Mouse (Mus musculus) stomach, embryonic 14.5 days (tissue): Measurements from ENCODE around the gene Ifitm2. TPM values are rescaled to one million over a fixed set of nuclear protein-coding genes. Genes with fewer than 3 reads are reported as not detected.
"Not testable (repeated sequence)": the region's sequence is repeated elsewhere in the genome, so short reads cannot be mapped to it uniquely, and the experiment has no call there.

ENCODE experiments used
- ATAC-seq: fragments of 200-750 bp; cut with Nextera tagmentation; 2 replicates; pipeline ENCODE4 v1.8.0; 2017; ENCODE audit warnings: low read depth, moderate TSS enrichment; ENCODE audit not compliant: insufficient number of reproducible peaks, insufficient read depth, low FRiP score
- H3K27ac ChIP-seq: fragments of 300-500 bp; sonication (generic); 2 replicates; pipeline ENCODE4 v1.5.1; 2014; ENCODE audit warnings: mild to moderate bottlenecking, low read length, moderate library complexity, mixed read lengths
- H3K27me3 ChIP-seq: fragments of 300-500 bp; sonication (generic); 2 replicates; pipeline ENCODE4 v1.6.1; 2014; ENCODE audit warnings: low read length, control low read depth, mixed read lengths; ENCODE audit not compliant: control insufficient read depth, insufficient read depth
- H3K36me3 ChIP-seq: fragments of 300-500 bp; sonication (generic); 2 replicates; pipeline ENCODE4 v1.6.1; 2014; ENCODE audit warnings: mild to moderate bottlenecking, control low read depth, low read length, moderate library complexity, mixed read lengths; ENCODE audit not compliant: control insufficient read depth, insufficient read depth
- H3K4me1 ChIP-seq: fragments of 300-500 bp; sonication (generic); 2 replicates; pipeline ENCODE4 v1.6.1; 2014; ENCODE audit warnings: low read length, control low read depth, mixed read lengths; ENCODE audit not compliant: control insufficient read depth, insufficient read depth
- H3K4me2 ChIP-seq: fragments of 300-500 bp; sonication (generic); replicated peaks from 2 replicates; pipeline ENCODE4 v1.6.1; 2014; ENCODE audit warnings: low read depth, low read length, control low read depth
- H3K4me3 ChIP-seq: fragments of 300-500 bp; sonication (generic); 2 replicates; pipeline ENCODE4 v1.5.1; 2014; ENCODE audit warnings: low read depth, low read length, control low read depth
- H3K9ac ChIP-seq: fragments of 300-500 bp; sonication (generic); replicated peaks from 2 replicates; pipeline ENCODE4 v1.6.1; 2014; ENCODE audit warnings: low read depth, mild to moderate bottlenecking, control low read depth, low read length, moderate library complexity, mixed read lengths
- H3K9me3 ChIP-seq: fragments of 300-500 bp; sonication (generic); 2 replicates; pipeline ENCODE4 v1.6.1; 2016; ENCODE audit warnings: low read depth, low read length, control low read depth; ENCODE audit not compliant: control insufficient read depth
- WGBS: fragments of 180-500 bp; shearing (Covaris S2); extraction: QIAGEN DNeasy Blood & Tissue Kit; methylation state at CpG from one replicate; pipeline ENCODE4 v1.1.7; 2014; 5-methylcytosine and 5-hydroxymethylcytosine counted together
- polyA plus RNA-seq: library from polyadenylated mRNA; unstranded; fragments of >200 nt; fragmentation: Nextera tagmentation; extraction: Ambion mirVana; gene quantifications from 2 replicates; pipeline ENCODE4 v1.2.1, GENCODE M21; 2014

The Ifitm2 gene
- polyA plus RNA-seq, 1 experiment from 2014 or later = 1,501 TPM

- no peak for ATAC-seq
- 39% methylated on average over 14 of the region's 14 CpGs for WGBS
- H3K4me2 ChIP-seq = no peak overlapping the region
Observed at GRCm38 (mm10) chr7:140973396-140974165, 17.8 kb upstream of the Ifitm2 start.

GRCm38 (mm10) chr7:140971479-140972171 lies 15.8 kb upstream of the Ifitm2 start:
- peak; percentile 64 for ATAC-seq
- Histone ChIP-seq H3K4me3 (no peak overlapping the region), H3K4me2 (peak overlapping the region; percentile 18; the same call in 1 of the 2 replicates), H3K4me1 (peaks cover 50% of the 10 kb centered on the region), H3K36me3 (no peaks in the 10 kb centered on the region), H3K27ac (peak overlapping the region; percentile 94), H3K9me3 (no peaks in the 10 kb centered on the region), H3K27me3 (no peaks in the 10 kb centered on the region), H3K9ac (no peak overlapping the region)
- WGBS = 34% methylated on average over 8 of the region's 8 CpGs

More at GRCm38 (mm10) chr7:140973396-140974165, 17.8 kb upstream of the Ifitm2 start:
- Histone ChIP-seq H3K36me3 (no peaks in the 10 kb centered on the region), H3K27me3 (no peaks in the 10 kb centered on the region), H3K9me3 (no peaks in the 10 kb centered on the region), H3K9ac (no peak overlapping the region), H3K27ac (peak overlapping the region; percentile 66), H3K4me1 (peaks cover 43% of the 10 kb centered on the region), H3K4me3 (no peak overlapping the region)

GRCm38 (mm10) chr7:140970931-140971330 lies 15.1 kb upstream of the Ifitm2 start:
- Histone ChIP-seq H3K4me3 (no peak overlapping the region), H3K4me1 (peaks cover 50% of the 10 kb centered on the region), H3K27ac (peak overlapping the region; percentile 94), H3K27me3 (no peaks in the 10 kb centered on the region), H3K36me3 (no peaks in the 10 kb centered on the region), H3K9me3 (no peaks in the 10 kb centered on the region), H3K9ac (no peak overlapping the region), H3K4me2 (0 out of 2 replicates have a peak overlapping the region, but pooled peaks have one; percentile 18)
- 18% methylated on average over 7 of the region's 7 CpGs for WGBS
- ATAC-seq = peak; percentile 8; the same call in 1 of the 2 replicates

- Histone ChIP-seq H3K4me2 (peak overlapping the region; percentile 57), H3K4me3 (peak overlapping the region; percentile 26; the same call in 1 of the 2 replicates), H3K27ac (peak overlapping the region; percentile 84; the same call in 1 of the 2 replicates), H3K4me1 (peaks cover 40% of the 10 kb centered on the region)
- H3K36me3 ChIP-seq, H3K9me3 ChIP-seq, ATAC-seq, H3K9ac ChIP-seq, H3K27me3 ChIP-seq: not testable (repeated sequence)
- WGBS = 16% methylated on average over 3 of the region's 3 CpGs
Observed at GRCm38 (mm10) chr7:140968710-140969109, 12.9 kb upstream of the Ifitm2 start.

GRCm38 (mm10) chr7:140967862-140968591 lies 12.2 kb upstream of the Ifitm2 start:
- 4% methylated on average over 14 of the region's 14 CpGs for WGBS
- Histone ChIP-seq H3K36me3 (no peaks in the 10 kb centered on the region), H3K4me2 (peak overlapping the region; percentile 57), H3K9ac (no peak overlapping the region; the same call in 1 of the 2 replicates), H3K27ac (peak overlapping the region; percentile 84), H3K27me3 (no peaks in the 10 kb centered on the region), H3K4me1 (peaks cover 34% of the 10 kb centered on the region), H3K4me3 (peak overlapping the region; percentile 26), H3K9me3 (no peaks in the 10 kb centered on the region)
- ATAC-seq = peak; percentile 66

GRCm38 (mm10) chr7:140966921-140967320 lies 11.1 kb upstream of the Ifitm2 start, which contains the start of gene Ifitm1:
Ifitm1 (plus strand) TSS chr7:140967221.
- ATAC-seq = no peak
- WGBS = 91% methylated on average over 4 of the region's 4 CpGs
- H3K27ac ChIP-seq = peak within 1 kb of the TSS; percentile 84
- no peaks in the 10 kb centered on the region for H3K36me3 ChIP-seq
- H3K4me1 ChIP-seq = peaks cover 33% of the 10 kb centered on the region
- peak within 1 kb of the TSS; percentile 57 for H3K4me2 ChIP-seq
- no peaks in the 10 kb centered on the region for H3K9me3 ChIP-seq
- no peak within 1 kb of the TSS for H3K9ac ChIP-seq
- H3K4me3 ChIP-seq = peak within 1 kb of the TSS; percentile 26
- H3K27me3 ChIP-seq = no peaks in the 10 kb centered on the region

GRCm38 (mm10) chr7:140962733-140963132 lies 6.9 kb upstream of the Ifitm2 start:
- no peaks in the 10 kb centered on the region for H3K36me3 ChIP-seq
- H3K9me3 ChIP-seq = no peaks in the 10 kb centered on the region
- H3K4me1 ChIP-seq = peaks cover 5% of the 10 kb centered on the region; the same call in 1 of the 2 replicates
- H3K4me3 ChIP-seq = no peak overlapping the region
- H3K27me3 ChIP-seq = no peaks in the 10 kb centered on the region
- no peak overlapping the region for H3K27ac ChIP-seq
- no peak overlapping the region for H3K4me2 ChIP-seq
- WGBS = 85% methylated on average over 2 of the region's 2 CpGs
- no peak overlapping the region for H3K9ac ChIP-seq
- ATAC-seq = no peak

GRCm38 (mm10) chr7:140961416-140961815 lies 5.6 kb upstream of the Ifitm2 start:
- WGBS = 80% methylated on average over 2 of the region's 2 CpGs

More at GRCm38 (mm10) chr7:140961416-140961815, 5.6 kb upstream of the Ifitm2 start:
- Histone ChIP-seq H3K4me1 (peaks cover 8% of the 10 kb centered on the region; the same call in 1 of the 2 replicates), H3K36me3 (no peaks in the 10 kb centered on the region), H3K27me3 (no peaks in the 10 kb centered on the region), H3K27ac (no peak overlapping the region), H3K9me3 (no peaks in the 10 kb centered on the region), H3K9ac (no peak overlapping the region), H3K4me2 (no peak overlapping the region), H3K4me3 (no peak overlapping the region)
- no peak for ATAC-seq
